Mouse (Mus musculus) embryonic fibroblast, embryonic 13.5 days (primary cell): Measurements from ENCODE around the gene Rac2.

Experiments
- CTCF ChIP-seq: IDR thresholded peaks from 2 replicates; pipeline ENCODE4 v1.5.1; 2011; ENCODE audit warnings: mild to moderate bottlenecking, control low read depth, low read length, moderate library complexity, borderline replicate concordance; ENCODE audit not compliant: insufficient read depth
- POLR2A ChIP-seq: IDR thresholded peaks from 2 replicates; pipeline ENCODE4 v1.6.1; 2011; ENCODE audit warnings: low read depth, mild to moderate bottlenecking, control low read depth, low read length, moderate library complexity

- TF ChIP-seq CTCF (no peak), POLR2A (no peak)
Measured at GRCm38 (mm10) chr15:78599124-78599523, 26.5 kb upstream of the Rac2 start.
